Mouse (Mus musculus) heart, embryonic 16.5 days (tissue): ENCODE measurements around the gene Samd13. TPM values are rescaled to one million over a fixed set of nuclear protein-coding genes. Genes with fewer than 3 reads are reported as not detected.

Source experiments
- ATAC-seq: fragments of 200-750 bp; cut with Nextera tagmentation; replicated peaks from 2 replicates; pipeline ENCODE4 v1.8.0; 2017; ENCODE audit warnings: moderate number of reproducible peaks; ENCODE audit not compliant: insufficient read depth, low FRiP score; ENCODE audit errors: extremely low read depth
- H3K27ac ChIP-seq: fragments of 300-500 bp; sonication (generic); 2 replicates; pipeline ENCODE4 v1.5.1; 2014; ENCODE audit warnings: mild to moderate bottlenecking, low read length, control low read depth, moderate library complexity
- H3K27me3 ChIP-seq: fragments of 300-500 bp; sonication (generic); 2 replicates; pipeline ENCODE4 v1.6.1; 2014; ENCODE audit warnings: low read length, mixed read lengths; ENCODE audit not compliant: control insufficient read depth, insufficient read depth
- H3K36me3 ChIP-seq: fragments of 300-500 bp; sonication (generic); 2 replicates; pipeline ENCODE4 v1.6.1; 2014; ENCODE audit not compliant: control insufficient read depth, insufficient read depth
- H3K4me1 ChIP-seq: fragments of 300-500 bp; sonication (generic); 2 replicates; pipeline ENCODE4 v1.6.1; 2014; ENCODE audit warnings: low read length, mixed read lengths; ENCODE audit not compliant: control insufficient read depth, insufficient read depth
- H3K4me2 ChIP-seq: fragments of 300-500 bp; sonication (generic); 2 replicates; pipeline ENCODE4 v1.6.1; 2014; ENCODE audit warnings: low read depth, mild to moderate bottlenecking, control low read depth, low read length
- H3K4me3 ChIP-seq: fragments of 300-500 bp; sonication (generic); 2 replicates; pipeline ENCODE4 v1.5.1; 2014; ENCODE audit warnings: mild to moderate bottlenecking, control low read depth, low read length
- H3K9ac ChIP-seq: fragments of 300-500 bp; sonication (generic); 2 replicates; pipeline ENCODE4 v1.6.1; 2014; ENCODE audit warnings: low read length, control low read depth
- H3K9me3 ChIP-seq: fragments of 300-500 bp; sonication (generic); replicated peaks from 2 replicates; pipeline ENCODE4 v1.6.1; 2016; ENCODE audit warnings: low read length; ENCODE audit not compliant: control insufficient read depth
- WGBS: fragments of 180-500 bp; shearing (Covaris S2); extraction: QIAGEN DNeasy Blood & Tissue Kit; methylation state at CpG from one replicate; pipeline ENCODE4 v1.1.7; 2014; 5-methylcytosine and 5-hydroxymethylcytosine counted together
- polyA plus RNA-seq: library from polyadenylated mRNA; unstranded; fragments of >200 nt; fragmentation: Nextera tagmentation; extraction: Ambion mirVana; gene quantifications from 2 replicates; pipeline ENCODE4 v1.2.1, GENCODE M21; 2015

Gene Samd13
- polyA plus RNA-seq, 1 experiment from 2014 or later, result 2.4 TPM

DNA sequence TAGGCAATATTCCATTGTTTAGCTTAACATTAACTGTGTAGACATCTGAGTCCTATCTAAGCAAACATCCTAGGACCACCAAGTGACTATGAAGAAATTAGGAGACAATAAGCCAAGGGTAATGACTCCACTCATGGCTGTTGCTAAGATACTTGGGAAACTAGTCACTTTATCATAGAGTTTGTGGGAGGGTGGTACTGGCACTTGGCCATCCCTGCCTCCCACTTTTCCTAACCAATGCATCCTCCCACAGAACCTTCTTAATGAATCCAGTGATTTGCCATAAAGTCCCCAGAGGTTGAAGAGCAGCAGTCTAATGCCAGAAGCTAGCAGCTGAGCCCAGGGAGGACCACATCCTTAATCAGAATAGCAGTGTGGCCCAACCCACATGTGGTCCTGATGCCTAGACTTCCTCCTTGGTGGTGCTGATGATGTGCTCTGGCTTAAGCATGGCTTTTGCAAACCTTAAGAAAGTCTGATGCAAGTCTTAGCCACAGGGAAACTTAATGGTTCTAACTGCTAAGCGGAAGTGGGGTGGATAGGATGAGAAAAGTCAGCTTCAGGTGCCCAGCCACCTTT, 27.2 kb downstream of the Samd13 start:
- ATAC-seq, result no peak

DNA sequence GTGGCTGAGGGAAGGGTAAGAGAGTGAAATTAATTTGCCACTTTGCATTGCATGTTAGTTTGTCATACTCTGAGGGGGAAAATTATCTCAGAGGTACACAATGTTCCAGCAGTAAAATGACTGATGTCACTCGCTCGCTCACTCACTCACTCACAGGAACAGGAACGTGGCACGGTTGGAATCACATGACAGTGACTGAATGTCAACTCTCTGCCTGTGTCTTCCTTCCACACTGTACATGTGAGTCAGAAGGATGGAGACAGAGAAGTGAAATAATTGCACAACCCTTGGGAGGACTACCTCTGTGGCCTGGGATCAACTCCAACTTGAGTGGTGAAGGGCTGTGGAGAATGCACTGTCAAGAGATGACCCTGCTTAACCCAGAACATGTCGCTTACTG, 28.0 kb downstream of the Samd13 start:
- no peak for ATAC-seq
- Histone ChIP-seq H3K4me3 (no peak overlapping the region), H3K9me3 (no peaks in the 10 kb centered on the region), H3K27ac (no peak overlapping the region), H3K9ac (no peak overlapping the region), H3K4me2 (no peak overlapping the region), H3K36me3 (no peaks in the 10 kb centered on the region), H3K4me1 (peaks cover 14% of the 10 kb centered on the region), H3K27me3 (no peaks in the 10 kb centered on the region)
- 84% methylated on average over 5 of the region's 5 CpGs for WGBS

More for the DNA sequence above, 27.2 kb downstream of the Samd13 start:
- peaks cover 14% of the 10 kb centered on the region for H3K4me1 ChIP-seq
- no peaks in the 10 kb centered on the region for H3K27me3 ChIP-seq
- H3K27ac ChIP-seq, result no peak overlapping the region
- WGBS, result 75% methylated on average over 1 of the region's 1 CpGs
- H3K4me2 ChIP-seq, result no peak overlapping the region
- H3K36me3 ChIP-seq, result no peaks in the 10 kb centered on the region
- H3K9ac ChIP-seq, result no peak overlapping the region
- no peaks in the 10 kb centered on the region for H3K9me3 ChIP-seq
- H3K4me3 ChIP-seq, result no peak overlapping the region

DNA sequence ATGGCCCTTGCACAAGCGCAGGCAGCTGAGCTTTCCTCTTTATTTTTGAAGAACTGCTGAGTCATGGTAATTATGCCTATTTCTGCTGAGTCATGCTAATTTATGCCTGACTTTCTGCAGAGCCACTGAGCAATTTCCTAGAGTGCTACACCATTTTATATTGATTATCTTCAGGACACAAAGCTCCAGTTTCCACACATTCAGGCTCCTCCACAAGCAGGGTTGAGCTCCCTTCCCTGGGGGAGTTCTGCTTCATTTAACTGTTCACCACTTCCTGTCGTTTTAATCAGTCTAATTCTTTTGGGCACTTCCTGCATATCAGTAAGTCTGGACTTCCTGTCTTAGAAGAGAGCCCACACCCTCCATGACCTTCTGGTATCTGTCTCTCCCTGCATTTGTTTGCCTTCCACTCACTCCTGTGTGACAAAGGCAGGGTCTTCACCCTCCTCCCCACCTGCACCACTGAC, 30.2 kb downstream of the Samd13 start:
- Histone ChIP-seq H3K9ac (no peak overlapping the region), H3K9me3 (no peaks in the 10 kb centered on the region), H3K4me2 (no peak overlapping the region), H3K4me1 (peaks cover 9% of the 10 kb centered on the region), H3K4me3 (no peak overlapping the region), H3K36me3 (no peaks in the 10 kb centered on the region), H3K27ac (no peak overlapping the region), H3K27me3 (no peaks in the 10 kb centered on the region)
- WGBS, result 47% methylated on average over 2 of the region's 2 CpGs
- ATAC-seq, result no peak; the same call in 1 of the 2 replicates

DNA sequence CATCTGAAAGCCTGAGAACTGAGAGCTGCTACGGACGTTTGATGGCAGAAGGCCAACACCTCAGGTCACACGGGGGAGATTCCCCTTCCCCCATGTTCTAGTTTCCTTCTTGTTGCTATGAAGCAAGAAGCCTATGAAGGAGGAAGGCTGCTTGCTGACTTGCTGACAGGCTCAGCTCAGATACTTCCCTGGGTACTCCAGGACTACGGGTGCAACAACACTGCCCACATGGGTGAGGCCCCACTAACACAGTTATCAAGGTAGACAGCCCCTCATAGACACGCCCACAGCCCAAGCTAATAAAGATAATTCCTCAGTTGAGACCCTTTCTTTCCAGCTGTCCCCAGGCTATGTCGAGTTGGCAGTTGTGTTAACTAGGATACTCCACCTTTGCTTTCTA, 31.7 kb downstream of the Samd13 start:
- H3K4me1 ChIP-seq, result peaks cover 8% of the 10 kb centered on the region
- no peak overlapping the region for H3K9ac ChIP-seq
- H3K27ac ChIP-seq, result no peak overlapping the region
- no peaks in the 10 kb centered on the region for H3K9me3 ChIP-seq
- no peak; the same call in 1 of the 2 replicates for ATAC-seq
- no peaks in the 10 kb centered on the region for H3K27me3 ChIP-seq
- H3K36me3 ChIP-seq, result no peaks in the 10 kb centered on the region
- H3K4me2 ChIP-seq, result no peak overlapping the region
- 32% methylated on average over 6 of the region's 6 CpGs for WGBS
- no peak overlapping the region for H3K4me3 ChIP-seq

DNA sequence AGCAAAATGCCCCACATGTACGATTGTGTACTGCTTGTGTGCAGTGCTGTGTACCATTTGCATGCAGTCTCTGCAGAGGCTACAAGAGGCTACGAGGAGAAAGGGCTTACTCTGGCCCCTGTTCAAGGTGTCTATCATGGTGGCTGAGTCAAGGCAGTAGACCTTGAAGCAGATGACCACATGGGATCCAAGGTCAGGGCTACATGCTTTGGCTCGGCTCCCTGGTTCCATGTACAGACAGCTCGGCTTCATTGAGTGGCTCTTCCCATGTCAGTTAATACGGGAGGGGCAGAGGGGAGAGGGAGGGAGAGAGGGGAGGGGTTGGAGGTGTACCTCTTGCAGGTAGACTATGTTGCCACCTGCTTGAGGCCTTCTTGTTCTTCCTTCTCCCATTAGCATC, 33.0 kb downstream of the Samd13 start:
- H3K4me1 ChIP-seq, result peaks cover 8% of the 10 kb centered on the region
- no peak overlapping the region for H3K4me2 ChIP-seq
- H3K36me3 ChIP-seq, result no peaks in the 10 kb centered on the region
- no peak overlapping the region for H3K9ac ChIP-seq
- WGBS, result 84% methylated on average over 5 of the region's 5 CpGs
- H3K27ac ChIP-seq, result no peak overlapping the region
- H3K4me3 ChIP-seq, result no peak overlapping the region
- no peaks in the 10 kb centered on the region for H3K9me3 ChIP-seq
- no peak for ATAC-seq
- no peaks in the 10 kb centered on the region for H3K27me3 ChIP-seq

DNA sequence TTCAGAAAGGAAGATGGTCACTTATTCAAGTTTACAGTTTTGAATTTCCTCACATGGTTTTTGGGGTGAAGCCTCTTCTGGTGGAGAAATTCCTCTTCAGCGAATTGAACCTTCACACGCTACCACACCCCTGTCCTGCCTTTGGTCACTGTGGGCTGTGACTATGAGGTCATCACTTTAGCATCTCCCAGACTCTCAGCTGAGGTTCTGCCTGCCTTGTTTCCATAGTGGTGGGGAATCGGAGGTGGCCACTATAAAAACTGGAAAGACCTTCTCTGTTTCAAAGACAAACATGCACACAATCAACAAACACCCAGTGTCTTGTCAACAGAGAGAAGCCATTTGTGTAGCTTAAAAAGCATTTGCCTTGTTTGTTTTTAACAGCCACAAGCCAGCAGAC, 34.2 kb downstream of the Samd13 start, which contains the start of gene 4930503B20Rik:
Gene 4930503B20Rik, minus strand, starts transcription at position 101 of the 400 bp plus-strand sequence.
- peaks cover 8% of the 10 kb centered on the region for H3K4me1 ChIP-seq
- no peak within 1 kb of the TSS for H3K4me3 ChIP-seq
- no peak within 1 kb of the TSS for H3K9ac ChIP-seq
- no peaks in the 10 kb centered on the region for H3K9me3 ChIP-seq
- no peaks in the 10 kb centered on the region for H3K27me3 ChIP-seq
- 61% methylated on average over 3 of the region's 3 CpGs for WGBS
- H3K36me3 ChIP-seq, result no peaks in the 10 kb centered on the region
- H3K27ac ChIP-seq, result no peak within 1 kb of the TSS
- no peak for ATAC-seq
- no peak within 1 kb of the TSS for H3K4me2 ChIP-seq

DNA sequence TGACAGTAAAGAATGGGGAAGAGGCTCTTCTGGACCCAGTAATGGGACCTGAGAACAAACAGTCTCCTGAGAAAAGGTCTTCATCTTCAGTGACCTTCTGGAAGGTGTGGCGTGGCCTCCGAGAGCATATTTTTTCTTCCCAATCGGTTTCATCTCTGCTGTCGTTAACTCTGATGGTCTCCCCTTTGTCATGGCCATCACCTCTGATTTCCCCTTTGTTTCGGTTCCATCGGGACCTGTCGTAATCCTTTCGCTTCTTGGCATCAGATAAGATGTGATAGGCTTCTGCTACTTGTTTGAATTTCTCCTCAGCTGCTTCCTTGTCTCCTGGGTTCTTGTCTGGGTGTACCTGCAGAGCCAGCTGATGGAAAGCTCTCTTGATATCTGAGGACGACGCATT, 34.7 kb downstream of the Samd13 start:
- no peaks in the 10 kb centered on the region for H3K27me3 ChIP-seq
- no peaks in the 10 kb centered on the region for H3K9me3 ChIP-seq
- H3K36me3 ChIP-seq, result no peaks in the 10 kb centered on the region
- no peak overlapping the region for H3K27ac ChIP-seq
- ATAC-seq, result no peak
- no peak overlapping the region for H3K9ac ChIP-seq
- peaks cover 8% of the 10 kb centered on the region for H3K4me1 ChIP-seq
- H3K4me3 ChIP-seq, result no peak overlapping the region
- no peak overlapping the region for H3K4me2 ChIP-seq
- WGBS, result 90% methylated on average over 10 of the region's 10 CpGs

DNA sequence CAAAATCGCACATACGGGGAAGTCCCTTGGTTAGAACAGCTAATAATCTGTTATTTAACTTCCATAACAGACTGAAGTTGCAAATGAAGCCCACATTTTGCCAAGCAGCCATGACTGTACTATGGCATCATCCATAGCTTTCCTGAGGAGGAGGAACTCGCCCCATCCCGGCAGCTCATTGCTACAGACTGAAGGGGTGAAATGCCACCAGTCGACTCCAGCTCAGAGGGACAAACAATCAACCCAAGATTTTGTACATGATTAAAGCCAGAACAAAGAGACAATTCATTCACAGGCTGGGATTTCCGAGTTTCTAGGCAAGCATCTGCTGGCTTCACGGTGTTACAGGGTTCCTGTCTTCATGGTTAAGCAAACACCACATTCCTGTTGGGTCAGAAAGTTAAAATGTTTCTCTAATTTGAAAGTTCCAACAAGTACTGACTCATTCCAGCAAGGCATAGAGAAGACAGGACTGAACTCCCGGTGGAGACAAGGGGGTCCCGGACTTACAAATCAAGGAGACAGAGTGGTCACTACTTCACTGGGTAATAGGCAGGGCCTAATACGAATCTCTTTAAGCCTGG, 36.0 kb downstream of the Samd13 start:
- Histone ChIP-seq H3K9ac (no peak overlapping the region), H3K27ac (no peak overlapping the region), H3K4me2 (no peak overlapping the region), H3K4me1 (peaks cover 5% of the 10 kb centered on the region), H3K4me3 (no peak overlapping the region), H3K27me3 (no peaks in the 10 kb centered on the region), H3K9me3 (no peaks in the 10 kb centered on the region), H3K36me3 (no peaks in the 10 kb centered on the region)
- WGBS, result 75% methylated on average over 10 of the region's 10 CpGs
- no peak for ATAC-seq

DNA sequence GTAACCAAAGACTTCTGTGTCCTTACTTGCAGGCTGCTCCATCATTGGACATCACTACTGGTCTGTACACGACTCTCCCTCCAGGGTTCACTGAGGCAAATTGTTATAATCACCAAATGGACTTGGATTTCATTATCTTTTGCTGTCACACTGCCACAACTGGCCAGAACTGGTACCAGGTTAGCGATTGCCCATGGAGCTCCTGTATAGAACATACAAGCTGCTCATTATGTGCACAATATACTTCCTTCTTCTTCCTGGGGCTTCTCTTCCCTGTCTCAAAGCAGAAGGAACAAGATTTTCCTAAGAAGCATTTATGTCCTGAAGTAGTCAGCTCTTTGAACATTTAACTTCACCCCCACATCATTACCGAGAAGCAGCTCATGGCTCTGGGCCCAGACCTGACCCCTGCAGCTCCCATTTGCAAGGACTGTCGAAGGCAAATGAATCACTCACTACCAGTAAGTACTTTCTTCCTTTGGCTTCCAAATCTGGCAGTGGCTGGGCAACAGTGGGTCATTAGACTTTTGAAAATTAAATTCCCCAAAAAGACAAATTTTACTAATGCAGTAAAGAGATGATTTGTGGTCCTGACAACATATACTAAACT, 43.5 kb downstream of the Samd13 start:
- Histone ChIP-seq H3K4me2 (no peak overlapping the region), H3K27ac (no peak overlapping the region), H3K4me1 (peaks cover 5% of the 10 kb centered on the region; the same call in 1 of the 2 replicates), H3K4me3 (no peak overlapping the region), H3K27me3 (no peaks in the 10 kb centered on the region), H3K9me3 (no peaks in the 10 kb centered on the region), H3K9ac (no peak overlapping the region), H3K36me3 (no peaks in the 10 kb centered on the region)
- 42% methylated on average over 4 of the region's 4 CpGs for WGBS
- no peak for ATAC-seq
